In the genomic region with DNA sequence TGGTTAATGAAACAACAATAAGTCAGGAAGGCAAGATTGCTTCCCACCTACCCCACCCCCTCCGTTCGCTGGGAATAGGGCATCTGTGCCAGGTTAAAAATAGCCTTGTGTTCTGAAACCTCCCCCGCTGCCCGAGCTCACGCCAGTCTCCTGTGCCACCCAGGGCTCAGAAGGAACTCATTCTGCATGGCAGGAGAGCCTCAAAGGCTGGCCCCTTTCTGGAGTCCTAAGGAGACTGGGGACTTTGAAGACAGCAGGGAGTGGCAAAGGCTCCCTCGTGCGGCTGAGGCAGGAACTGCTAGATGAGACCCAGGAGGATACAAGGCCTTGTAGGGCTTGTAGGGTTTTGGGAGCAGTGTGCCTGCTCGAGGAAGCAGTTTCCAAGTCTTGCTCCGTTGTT, we compare ENCODE assay signal across 9 mouse cellular contexts. TPM values are rescaled to one million over a fixed set of nuclear protein-coding genes. Genes with fewer than 3 reads are reported as not detected.
DNase-seq lines count a peak whose midpoint lies in the region; ATAC-seq and TF ChIP-seq lines count a peak whose summit lies in the region.
"Had no signal": no experiment of that assay in that cellular context is flagged by ENCODE, and none has a peak within 500 bp of the region (broad histone marks: within the 10 kb centered on the region; RNA-seq: fewer than 3 reads in every experiment).

No protein-coding gene starts in this region.

- peak; percentile 80 for TF ChIP-seq CTCF in brain, embryonic 14.5 days (IDR thresholded peaks at IDR 0.05; ENCODE audit: borderline replicate concordance, extremely low read depth, insufficient read depth, insufficient read length)
- peak; percentile 67 for TF ChIP-seq CTCF in heart, postnatal 0 days (IDR thresholded peaks at IDR 0.05; ENCODE audit: low read depth)

- no peak for TF ChIP-seq EP300 in heart, postnatal 0 days (IDR thresholded peaks at IDR 0.05; ENCODE audit: low read depth)

- peak overlapping the region; percentile 28 for H3K4me2 ChIP-seq in forebrain, embryonic 11.5 days (ENCODE audit: low read depth, low read length, severe bottlenecking)
- H3K4me2 ChIP-seq in heart, postnatal 0 days (ENCODE audit: low read depth, low read length), result peak overlapping the region; percentile 55
- H3K4me2 ChIP-seq in neural tube, embryonic 15.5 days, result peak overlapping the region; percentile 61

- peaks cover 24% of the 10 kb centered on the region for H3K27me3 ChIP-seq in forebrain, embryonic 11.5 days (ENCODE audit: control insufficient read depth, insufficient read depth, low read length)
- peaks cover 8% of the 10 kb centered on the region; the same call in 1 of the 2 replicates for H3K27me3 ChIP-seq in heart, postnatal 0 days (ENCODE audit: control insufficient read depth, insufficient read depth, low read length)
- H3K27me3 ChIP-seq in neural tube, embryonic 15.5 days (replicated peaks), result no peaks in the 10 kb centered on the region

- WGBS in forebrain, embryonic 11.5 days, result 9% methylated on average over 9 of the region's 9 CpGs
- under 1% methylated on average over 9 of the region's 9 CpGs for WGBS in heart, postnatal 0 days
- WGBS in neural tube, embryonic 15.5 days, result 4% methylated on average over 9 of the region's 9 CpGs

- no peak overlapping the region for H3K27ac ChIP-seq in forebrain, embryonic 11.5 days (ENCODE audit: low read depth, low read length)
- peak overlapping the region; percentile 46; the same call in 1 of the 2 replicates for H3K27ac ChIP-seq in heart, postnatal 0 days (ENCODE audit: low read depth)
- H3K27ac ChIP-seq in neural tube, embryonic 15.5 days (replicated peaks), result peak overlapping the region; percentile 64

- H3K36me3 ChIP-seq in forebrain, embryonic 11.5 days (ENCODE audit: control insufficient read depth, insufficient read depth, low read length), result no peaks in the 10 kb centered on the region
- no peaks in the 10 kb centered on the region for H3K36me3 ChIP-seq in heart, postnatal 0 days (replicated peaks; ENCODE audit: control insufficient read depth, insufficient read depth, low read length)
- no peaks in the 10 kb centered on the region for H3K36me3 ChIP-seq in neural tube, embryonic 15.5 days

- TF ChIP-seq POLR2A in brain, embryonic 14.5 days (IDR thresholded peaks at IDR 0.05; ENCODE audit: borderline replicate concordance, extremely low read depth, insufficient read depth, insufficient read length, poor library complexity, severe bottlenecking), result no peak

- DNase-seq in CD8-positive naive resting alpha-beta T cell, adult 2 months (ENCODE audit: low read depth in 2 of 2, low spot score in 2 of 2), result peak; percentile 47 to 66
- peak; percentile 90 for DNase-seq in brain, embryonic 14.5 days (ENCODE audit: low read depth)
- peak; percentile 91 for DNase-seq in forebrain, embryonic 11.5 days (ENCODE audit: low spot score)
- DNase-seq in heart, postnatal 0 days (ENCODE audit: low spot score), result peak; percentile 65
- peak; percentile 88 to 90 for DNase-seq in kidney, postnatal 4 days
- peak; percentile 55 to 71 for DNase-seq in lung, adult 18-20 months
- peak; percentile 86 for DNase-seq in testis, postnatal 10 days (ENCODE audit: low spot score)

- H3K9me3 ChIP-seq in forebrain, embryonic 11.5 days (ENCODE audit: control insufficient read depth, low read length), result no peaks in the 10 kb centered on the region
- no peaks in the 10 kb centered on the region for H3K9me3 ChIP-seq in heart, postnatal 0 days (replicated peaks; ENCODE audit: control insufficient read depth, low read length)
- H3K9me3 ChIP-seq in neural tube, embryonic 15.5 days (replicated peaks), result no peaks in the 10 kb centered on the region

- peak; percentile 32; the same call in 1 of the 2 replicates for ATAC-seq in forebrain, embryonic 11.5 days (replicated peaks; ENCODE audit: low FRiP score)
- ATAC-seq in heart, postnatal 0 days (ENCODE audit: insufficient read depth, low read depth), result peak; percentile 71
- peak; percentile 33 for ATAC-seq in neural tube, embryonic 15.5 days (ENCODE audit: low FRiP score)

- H3K4me3 ChIP-seq in forebrain, embryonic 11.5 days (ENCODE audit: low read depth, low read length), result no peak overlapping the region
- peak overlapping the region; percentile 15 for H3K4me3 ChIP-seq in heart, postnatal 0 days (ENCODE audit: low read depth, low read length)
- H3K4me3 ChIP-seq in neural tube, embryonic 15.5 days (replicated peaks), result peak overlapping the region; percentile 9; the same call in 1 of the 2 replicates

- peaks cover 13% of the 10 kb centered on the region for H3K4me1 ChIP-seq in forebrain, embryonic 11.5 days (replicated peaks; ENCODE audit: control insufficient read depth, insufficient read depth, low read length)
- H3K4me1 ChIP-seq in heart, postnatal 0 days (ENCODE audit: control insufficient read depth, insufficient read depth), result peaks cover 6% of the 10 kb centered on the region; the same call in 1 of the 2 replicates
- H3K4me1 ChIP-seq in neural tube, embryonic 15.5 days, result peaks cover 38% of the 10 kb centered on the region

- H3K9ac ChIP-seq in forebrain, embryonic 11.5 days (ENCODE audit: low read length), result no peak overlapping the region
- H3K9ac ChIP-seq in heart, postnatal 0 days (replicated peaks; ENCODE audit: low read depth, low read length), result no peak overlapping the region
- H3K9ac ChIP-seq in neural tube, embryonic 15.5 days (replicated peaks), result no peak overlapping the region

RNA-seq across cellular contexts. Expression of gene Bhlha9, which starts 24.8 kb away (rescaled TPM):
- polyA plus RNA-seq in brain, embryonic 14.5 days (2012; rRNA removed), result 0.37 and 0.64 TPM in 2 replicates
- polyA plus RNA-seq in forebrain, embryonic 11.5 days (2014; fragmentation: Nextera tagmentation; extraction: Ambion mirVana), result not detected in 2 replicates
- not detected in 2 replicates for total RNA-seq in heart, postnatal 0 days (2014; rRNA removed; ENCODE audit: low replicate concordance)
- not detected in 2 replicates for polyA plus RNA-seq in heart, postnatal 0 days (2015; fragmentation: Nextera tagmentation; extraction: Ambion mirVana)
- 1.7 and 1.9 TPM in 2 replicates for polyA plus RNA-seq in neural tube, embryonic 15.5 days (2015; fragmentation: Nextera tagmentation; extraction: Ambion mirVana)
- total RNA-seq: gastrocnemius, postnatal 4 days had no signal

RNA-seq across cellular contexts. Expression of gene Abr, which starts 25.4 kb away (rescaled TPM):
- 210 and 215 TPM in 2 replicates for polyA plus RNA-seq in brain, embryonic 14.5 days (2012; rRNA removed)
- polyA plus RNA-seq in forebrain, embryonic 11.5 days (2014; fragmentation: Nextera tagmentation; extraction: Ambion mirVana), result 46.4 and 50.5 TPM in 2 replicates
- 37.3 and 48.9 TPM in 2 replicates for total RNA-seq in heart, postnatal 0 days (2014; rRNA removed; ENCODE audit: low replicate concordance)
- 12.1 and 14.1 TPM in 2 replicates for polyA plus RNA-seq in heart, postnatal 0 days (2015; fragmentation: Nextera tagmentation; extraction: Ambion mirVana)
- 73.5 and 88.3 TPM in 2 replicates for polyA plus RNA-seq in neural tube, embryonic 15.5 days (2015; fragmentation: Nextera tagmentation; extraction: Ambion mirVana)

RNA-seq across cellular contexts. Expression of gene Trarg1, which starts 32.1 kb away (rescaled TPM):
- polyA plus RNA-seq in brain, embryonic 14.5 days (2012; rRNA removed), result 0.10 and 0.14 TPM in 2 replicates
- not detected in 2 replicates for polyA plus RNA-seq in forebrain, embryonic 11.5 days (2014; fragmentation: Nextera tagmentation; extraction: Ambion mirVana)
- 0.46 and 0.50 TPM in 2 replicates for total RNA-seq in heart, postnatal 0 days (2014; rRNA removed; ENCODE audit: low replicate concordance)
- polyA plus RNA-seq in heart, postnatal 0 days (2015; fragmentation: Nextera tagmentation; extraction: Ambion mirVana), result 0.82 and 0.92 TPM in 2 replicates
- polyA plus RNA-seq in neural tube, embryonic 15.5 days (2015; fragmentation: Nextera tagmentation; extraction: Ambion mirVana), result 5.5 and 7.7 TPM in 2 replicates
